Mouse (Mus musculus) CD8-positive naive resting alpha-beta T cell, adult 2 months (primary cell): ENCODE data around the gene Cysrt1.

ENCODE experiments used
- DNase-seq, 2 experiments: peaks; one replicate each; pipeline ENCODE4 v3.0.0; 2022; ENCODE audit warnings: low read depth in 2 of 2, low spot score in 2 of 2

The Cysrt1 gene

DNA sequence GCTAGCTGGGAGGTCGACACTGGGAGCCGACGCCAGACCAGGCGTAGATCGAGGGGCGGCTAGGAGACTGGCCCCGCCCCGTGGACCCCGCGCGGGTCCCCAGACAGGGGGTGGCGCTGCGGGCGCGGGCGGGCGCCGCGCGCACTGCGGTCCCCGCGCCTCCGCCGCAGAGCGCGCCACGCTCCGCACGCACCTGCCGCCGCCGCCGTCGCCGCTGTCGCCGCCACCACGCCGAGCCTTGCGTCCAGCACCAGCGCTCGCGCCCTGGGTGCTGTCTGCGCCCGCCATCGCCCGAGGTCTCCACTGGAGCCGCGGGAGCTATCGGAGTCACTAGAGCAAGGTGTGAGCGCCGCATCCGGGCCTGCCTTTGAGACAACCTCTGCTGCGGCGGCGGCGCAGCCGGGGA, at the start of gene Cysrt1, which contains the start of gene Rnf208:
TSS of gene Cysrt1 (minus strand) at position 352 of the 406 bp plus-strand sequence.
TSS of gene Rnf208 (plus strand) at position 155 of the 406 bp plus-strand sequence.
- no peak for DNase-seq

DNA sequence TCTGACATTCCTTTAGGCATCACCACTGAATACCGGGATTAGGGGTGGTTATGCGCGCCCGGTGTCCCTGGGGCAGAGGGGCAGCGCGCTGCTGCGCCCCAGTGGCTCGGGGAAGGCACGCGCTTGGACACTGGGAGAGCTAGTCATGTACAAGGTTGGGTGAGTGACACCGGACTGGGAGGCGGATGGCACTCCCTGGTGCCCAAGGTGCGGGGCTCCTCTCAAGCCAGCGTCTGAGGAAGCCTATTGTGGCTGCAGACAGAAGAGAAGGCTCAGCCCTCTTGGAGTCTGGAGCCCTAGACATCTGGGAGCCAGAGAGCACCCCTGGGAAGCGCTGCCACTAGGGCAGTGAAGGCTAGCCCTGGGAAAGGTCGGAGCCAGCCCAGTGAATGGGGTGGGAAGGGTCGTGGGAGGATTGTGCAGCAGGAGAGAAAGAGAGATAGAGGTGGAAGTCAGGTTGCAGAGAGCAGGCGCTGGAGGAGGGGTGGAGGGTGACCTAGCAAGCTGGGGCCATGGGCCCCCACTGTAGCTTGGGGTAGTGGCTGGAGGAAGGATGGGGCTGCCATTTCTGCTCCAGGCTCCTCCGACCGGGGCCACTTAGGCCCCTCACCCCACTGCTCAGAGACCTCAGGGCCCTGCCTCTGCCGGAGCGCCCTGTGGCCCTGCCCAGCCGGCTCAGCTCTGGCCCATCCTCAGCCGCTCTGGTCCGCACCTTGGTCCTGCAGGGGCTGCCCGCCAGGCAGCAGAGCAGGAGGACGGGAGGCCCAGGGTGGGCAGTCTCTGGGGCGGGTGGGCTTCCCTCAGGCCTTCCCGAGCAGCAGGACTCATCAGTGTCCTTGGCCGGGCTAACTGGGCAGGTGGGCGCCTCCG, 49.2 kb upstream of the Cysrt1 start:
- DNase-seq, result no peak

DNA sequence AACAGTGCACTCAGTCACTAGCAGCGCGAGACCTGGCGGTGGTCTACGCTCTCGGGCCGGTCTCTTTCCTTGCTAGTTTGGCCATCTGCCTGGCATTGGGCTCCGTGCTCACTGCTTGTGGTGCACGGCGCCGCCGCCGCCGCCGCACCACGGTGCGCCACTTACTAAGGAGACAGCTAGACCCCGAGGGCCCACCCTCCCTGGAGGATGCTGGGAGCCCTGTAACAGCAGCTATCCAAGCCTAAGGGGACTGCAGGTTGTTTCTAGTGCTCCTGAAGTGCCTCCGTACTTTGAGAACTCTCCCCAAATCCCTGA, 48.5 kb upstream of the Cysrt1 start:
- DNase-seq, result no peak

DNA sequence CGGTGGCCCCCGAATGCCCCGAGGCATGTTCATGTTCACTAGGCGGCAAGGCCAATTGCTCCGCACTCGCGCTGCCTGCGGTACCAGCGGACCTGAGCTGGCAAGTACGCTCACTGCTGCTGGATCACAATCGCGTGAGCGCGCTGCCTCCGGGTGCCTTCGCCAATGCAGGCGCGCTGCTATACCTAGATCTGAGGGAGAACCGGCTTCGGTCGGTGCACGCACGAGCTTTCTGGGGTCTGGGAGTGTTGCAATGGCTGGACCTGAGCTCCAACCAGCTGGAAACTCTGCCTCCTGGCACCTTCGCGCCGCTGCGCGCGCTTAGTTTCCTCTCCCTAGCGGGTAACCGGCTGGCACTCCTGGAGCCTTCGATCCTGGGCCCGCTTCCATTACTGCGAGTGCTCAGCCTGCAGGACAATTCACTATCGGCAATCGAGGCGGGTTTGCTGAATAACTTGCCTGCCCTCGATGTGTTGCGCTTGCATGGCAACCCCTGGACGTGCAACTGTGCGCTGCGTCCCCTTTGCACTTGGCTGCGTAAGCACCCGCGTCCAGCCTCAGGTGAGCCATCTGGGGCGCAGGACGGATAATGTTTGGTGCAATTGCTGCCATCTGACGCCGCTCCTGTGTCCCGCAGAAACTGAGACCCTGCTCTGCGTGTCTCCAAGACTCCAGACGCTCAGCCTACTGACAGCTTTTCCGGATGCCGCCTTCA, 48.0 kb upstream of the Cysrt1 start:
- DNase-seq, result no peak

DNA sequence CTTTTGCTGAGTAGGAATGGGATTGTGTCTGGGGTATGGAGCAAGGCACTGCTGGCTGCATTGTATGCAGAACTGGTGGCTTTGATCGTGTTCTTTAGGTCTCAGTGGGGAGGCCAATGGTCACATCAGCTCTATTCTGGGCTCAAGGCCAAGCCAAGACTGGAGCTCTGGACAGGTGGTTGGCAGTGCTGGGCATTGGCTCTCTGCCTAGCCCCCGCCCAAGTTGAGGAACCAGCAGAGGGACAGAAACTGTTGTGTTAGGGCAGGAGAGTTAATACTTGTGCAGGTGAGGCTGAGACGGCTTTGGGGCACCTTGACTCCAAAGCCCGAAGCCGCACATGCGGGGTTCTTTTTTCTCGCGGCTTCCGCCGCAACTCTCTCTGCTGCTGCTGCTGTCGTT, 47.4 kb upstream of the Cysrt1 start, which contains the start of gene Lrrc26:
TSS of gene Lrrc26 (plus strand) at position 265 of the 400 bp plus-strand sequence.
- DNase-seq, result no peak

DNA sequence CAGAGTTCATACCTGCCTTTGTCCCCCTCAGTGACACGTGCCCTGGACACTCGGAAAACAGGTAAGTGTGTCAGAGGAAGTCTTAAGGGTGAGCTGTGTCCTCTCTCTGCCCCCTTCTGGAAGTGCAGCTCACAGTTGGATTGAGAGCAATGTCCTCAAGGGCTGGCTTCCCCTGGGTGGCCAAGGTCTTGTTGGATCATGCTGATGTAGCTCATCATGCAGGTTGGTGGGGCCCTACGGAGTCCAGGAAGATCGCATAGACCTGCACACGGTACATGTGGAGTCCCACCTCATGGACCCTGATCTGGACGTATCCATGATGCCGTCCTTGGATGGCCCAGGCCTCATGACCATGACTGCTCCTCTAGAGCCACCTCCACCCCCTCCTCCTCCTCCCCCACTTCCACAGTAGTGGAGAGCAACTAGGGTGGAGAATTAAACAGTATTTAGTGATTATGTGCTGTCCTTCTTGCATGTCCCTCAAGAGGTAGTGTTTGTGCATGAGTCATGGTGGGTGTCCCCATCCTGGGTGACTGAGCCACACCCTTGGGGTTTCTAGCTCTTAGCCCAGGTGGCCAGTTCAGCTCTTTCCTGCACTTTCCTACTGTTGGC, 46.6 kb upstream of the Cysrt1 start:
- no peak for DNase-seq

DNA sequence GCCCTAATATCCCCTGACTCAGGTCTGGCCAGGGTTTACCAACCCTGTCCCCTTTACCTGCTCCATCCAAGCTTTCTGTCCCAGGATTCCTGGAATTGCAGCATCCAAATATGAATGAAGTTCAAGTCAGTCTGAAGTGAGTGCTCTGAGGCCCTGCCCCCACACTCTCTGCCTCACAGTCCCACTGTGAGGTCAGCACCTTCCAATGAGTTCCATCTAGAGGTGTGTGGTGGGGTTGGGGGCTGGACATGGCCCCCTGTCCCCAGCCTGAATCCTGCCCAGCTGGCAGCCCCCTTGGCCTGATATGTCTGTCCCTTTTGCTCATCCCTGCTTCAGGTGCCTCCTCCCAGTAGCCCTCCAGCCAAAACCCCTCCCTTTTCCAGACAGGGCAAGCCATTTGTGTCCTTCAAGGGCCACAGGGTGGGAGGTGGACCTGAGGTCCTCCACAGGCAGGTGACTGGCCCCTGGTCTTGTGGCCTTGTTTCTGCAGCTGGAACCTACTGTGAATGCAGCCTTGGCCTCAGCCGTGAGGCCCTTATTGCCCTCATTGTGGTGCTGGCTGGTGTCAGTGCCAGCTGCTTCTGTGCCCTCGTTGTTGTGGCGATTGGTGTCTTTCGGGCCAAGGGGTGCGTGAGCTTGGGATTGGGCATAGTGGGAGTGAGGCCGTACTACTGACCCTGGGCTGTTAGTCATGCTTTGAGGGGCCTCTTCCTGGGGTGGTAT, 45.8 kb upstream of the Cysrt1 start, which contains the start of gene Tmem210:
TSS of gene Tmem210 (plus strand) at position 219 of the 723 bp plus-strand sequence.
- no peak for DNase-seq

DNA sequence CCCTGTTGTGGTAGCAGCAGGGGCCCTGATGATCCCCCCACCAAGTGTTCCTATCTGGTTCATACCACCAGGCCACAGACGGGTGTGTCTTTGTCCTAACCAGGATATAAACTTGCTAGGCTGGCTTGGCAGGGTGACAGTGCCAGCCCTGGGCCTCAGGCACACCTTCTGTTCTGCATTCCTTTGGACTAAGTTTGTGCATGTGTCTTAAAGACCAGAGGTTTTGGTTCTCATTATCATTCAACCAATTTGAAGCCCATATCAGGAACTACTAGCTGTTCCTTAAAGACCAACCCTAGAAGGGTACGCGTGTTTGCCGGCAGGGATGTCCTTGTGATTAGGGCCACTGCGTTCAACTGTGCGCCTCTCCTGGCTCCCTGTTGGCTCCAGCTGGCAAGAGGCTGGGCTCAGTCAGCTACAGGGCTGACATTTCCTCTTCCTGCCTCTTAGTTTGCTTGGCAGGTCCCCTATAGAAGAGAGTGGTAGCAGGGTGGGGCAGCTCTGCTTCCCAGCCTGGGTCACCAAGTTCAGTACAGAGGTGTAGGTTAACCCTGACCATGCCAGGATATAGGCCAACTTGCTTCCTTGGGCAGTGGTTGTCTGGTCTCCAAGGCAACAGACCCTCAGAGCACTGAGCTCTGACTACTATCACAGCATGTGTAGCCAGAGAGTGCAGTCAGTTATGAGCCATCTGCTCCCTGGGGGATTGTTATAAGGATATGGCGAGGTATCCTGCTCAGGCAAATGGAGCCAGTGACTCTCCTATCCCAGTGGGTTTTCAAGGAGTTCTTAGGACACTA, 44.8 kb upstream of the Cysrt1 start:
- DNase-seq, result no peak

DNA sequence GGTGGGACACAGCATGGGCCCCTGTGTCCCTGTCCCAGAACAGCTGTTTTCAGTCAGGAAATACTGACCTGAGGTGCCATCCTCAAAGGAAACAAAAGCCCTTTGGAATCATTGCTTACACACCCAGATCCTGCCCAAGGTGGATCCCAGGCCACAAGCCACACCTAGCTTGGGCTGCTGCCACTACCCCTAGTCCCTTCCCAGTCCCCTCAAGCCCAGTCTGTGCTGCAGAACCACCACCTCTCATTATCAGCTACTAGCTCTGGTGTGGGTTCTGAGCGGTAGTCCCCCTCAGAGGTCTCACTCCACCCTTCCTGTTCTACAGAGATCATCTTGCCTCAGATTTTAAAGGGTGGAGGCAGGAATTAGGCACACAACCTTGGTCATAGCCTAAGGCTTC, 44.1 kb upstream of the Cysrt1 start:
- no peak for DNase-seq

DNA sequence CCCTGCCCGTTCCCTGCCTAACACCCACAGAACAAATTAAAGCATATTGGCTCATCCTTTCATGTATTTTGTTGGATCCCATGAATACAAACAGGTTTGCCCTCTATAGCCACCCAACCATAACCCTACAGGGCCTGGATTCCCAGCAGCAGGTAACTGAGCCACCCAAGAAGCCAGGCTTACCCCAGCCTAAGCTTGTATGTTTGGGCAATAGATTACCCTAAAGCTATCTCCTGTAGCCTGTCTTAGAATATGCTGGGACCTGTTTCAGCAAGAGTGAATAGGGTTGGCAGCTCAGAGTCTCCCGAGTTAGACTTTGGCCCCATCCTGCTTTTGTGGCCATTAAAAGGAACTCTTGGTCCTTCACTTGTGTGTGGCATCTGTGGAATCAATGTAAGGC, 43.3 kb upstream of the Cysrt1 start:
- DNase-seq, result no peak

DNA sequence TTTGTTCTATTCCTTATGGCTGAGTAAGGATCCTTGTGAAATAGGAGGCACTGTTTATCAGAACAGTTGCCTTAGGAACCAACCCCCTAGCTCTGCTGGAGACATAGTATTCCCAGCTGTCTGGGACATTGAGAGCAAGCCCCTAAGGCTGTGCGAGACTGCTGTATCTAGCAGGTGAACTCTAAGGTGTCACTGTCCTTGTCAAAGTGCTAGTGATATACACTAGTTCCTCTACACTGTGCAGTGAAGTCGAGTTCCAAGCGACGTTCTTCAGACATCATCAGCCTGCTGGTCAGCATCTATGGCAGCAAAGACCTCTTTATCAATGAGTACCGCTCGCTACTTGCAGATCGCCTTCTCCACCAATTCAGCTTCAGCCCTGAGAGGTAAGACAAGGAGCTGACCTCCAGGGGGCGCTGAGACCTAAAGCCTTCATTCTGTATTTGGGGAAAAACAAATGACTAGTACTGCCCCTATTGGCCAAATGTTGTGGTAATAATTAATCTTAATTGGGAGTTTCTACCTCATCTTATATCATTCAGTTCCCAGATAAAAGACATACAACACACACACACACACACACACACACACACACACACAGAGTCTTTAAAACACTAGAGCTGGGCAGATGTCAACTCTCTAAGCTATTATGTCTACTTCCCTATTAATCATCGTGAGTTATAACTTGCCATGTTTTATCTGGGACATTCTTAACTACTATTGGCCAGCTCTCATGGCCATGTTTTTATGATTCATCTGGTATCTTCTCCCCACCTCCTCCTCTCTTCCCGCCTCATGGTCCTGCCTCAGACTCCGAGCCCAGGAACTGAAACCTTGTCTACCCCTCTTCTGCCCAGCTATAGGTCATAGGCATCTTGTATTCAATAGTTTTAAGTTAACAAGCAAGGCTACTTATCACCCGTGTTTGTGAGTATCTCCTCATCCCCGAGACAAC, 37.0 kb upstream of the Cysrt1 start:
- DNase-seq, result peak; percentile 69 to 81

DNA sequence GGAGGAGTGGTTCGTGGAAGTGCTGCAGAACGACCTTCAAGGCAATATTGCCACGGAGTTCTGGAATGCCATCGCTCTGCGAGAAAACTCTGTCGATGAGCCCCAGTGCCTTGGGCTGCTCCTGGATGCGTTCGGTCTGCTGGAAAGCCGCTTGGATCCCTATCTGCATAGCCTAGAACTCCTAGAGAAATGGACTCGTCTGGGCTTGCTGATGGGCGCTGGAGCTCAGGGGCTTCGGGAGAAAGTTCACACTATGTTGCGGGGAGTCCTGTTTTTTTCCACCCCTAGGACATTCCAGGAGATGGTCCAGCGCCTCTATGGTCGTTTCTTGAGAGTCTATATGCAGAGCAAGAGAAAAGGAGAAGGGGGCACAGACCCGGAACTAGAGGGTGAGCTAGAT, 30.8 kb upstream of the Cysrt1 start:
- no peak for DNase-seq

DNA sequence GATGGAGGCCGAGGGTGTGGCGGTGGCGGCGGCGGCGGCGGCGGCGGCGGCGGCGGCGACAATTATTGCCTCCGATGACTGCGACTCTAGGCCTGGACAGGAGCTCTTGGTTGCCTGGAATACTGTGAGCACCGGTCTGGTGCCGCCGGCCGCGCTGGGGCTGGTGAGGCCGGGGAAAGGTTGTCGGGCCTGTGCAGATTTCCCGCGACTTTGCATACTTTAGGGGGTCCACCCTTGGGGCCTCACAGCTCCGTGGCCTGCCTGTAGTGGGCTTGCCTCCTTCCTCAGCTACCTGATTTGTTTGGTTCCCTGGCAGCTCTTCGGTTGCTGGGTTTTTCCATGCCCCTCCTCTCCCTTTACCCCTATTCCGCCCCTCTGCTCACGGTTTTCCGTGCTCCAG, 30.3 kb upstream of the Cysrt1 start:
- DNase-seq, result no peak

DNA sequence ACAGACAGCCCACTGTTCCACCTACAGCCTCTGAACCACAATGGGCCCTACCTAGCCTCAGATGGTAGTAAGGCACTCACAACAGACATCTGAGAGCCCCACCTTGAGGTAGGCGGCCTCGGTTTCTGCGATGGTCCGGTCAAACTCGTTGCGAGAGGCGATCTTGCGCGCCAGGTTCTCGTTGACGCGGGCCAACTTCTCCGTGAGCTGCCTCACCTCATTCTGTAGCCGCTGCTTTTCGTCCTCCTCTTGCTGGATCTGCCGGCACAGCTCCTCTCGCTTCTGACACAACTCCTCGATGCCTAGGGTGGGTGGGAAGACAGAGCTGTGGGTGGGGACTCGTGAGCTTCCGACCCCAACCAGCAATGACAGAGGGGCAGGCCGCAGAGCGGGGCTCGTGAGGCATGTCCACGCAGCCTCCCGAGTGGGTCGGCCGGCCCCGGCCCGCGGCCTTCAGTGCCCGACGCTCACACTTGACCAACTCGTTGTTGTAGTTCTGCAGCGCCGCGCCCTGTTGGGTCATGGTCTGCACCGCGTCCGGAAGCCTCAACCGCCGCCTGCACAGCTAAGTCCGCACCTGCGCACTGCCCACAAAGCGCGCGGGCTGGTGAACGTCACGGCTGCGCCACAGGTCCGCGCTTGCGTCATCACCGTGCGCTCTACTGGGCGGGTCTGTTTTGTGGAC, 29.7 kb upstream of the Cysrt1 start, which contains the start of the genes Ssna1 and Anapc2:
TSS of gene Ssna1 (minus strand) at position 612 of the 685 bp plus-strand sequence.
TSS of gene Anapc2 (plus strand) at position 652 of the 685 bp plus-strand sequence.
- peak; percentile 91 to 96 for DNase-seq

DNA sequence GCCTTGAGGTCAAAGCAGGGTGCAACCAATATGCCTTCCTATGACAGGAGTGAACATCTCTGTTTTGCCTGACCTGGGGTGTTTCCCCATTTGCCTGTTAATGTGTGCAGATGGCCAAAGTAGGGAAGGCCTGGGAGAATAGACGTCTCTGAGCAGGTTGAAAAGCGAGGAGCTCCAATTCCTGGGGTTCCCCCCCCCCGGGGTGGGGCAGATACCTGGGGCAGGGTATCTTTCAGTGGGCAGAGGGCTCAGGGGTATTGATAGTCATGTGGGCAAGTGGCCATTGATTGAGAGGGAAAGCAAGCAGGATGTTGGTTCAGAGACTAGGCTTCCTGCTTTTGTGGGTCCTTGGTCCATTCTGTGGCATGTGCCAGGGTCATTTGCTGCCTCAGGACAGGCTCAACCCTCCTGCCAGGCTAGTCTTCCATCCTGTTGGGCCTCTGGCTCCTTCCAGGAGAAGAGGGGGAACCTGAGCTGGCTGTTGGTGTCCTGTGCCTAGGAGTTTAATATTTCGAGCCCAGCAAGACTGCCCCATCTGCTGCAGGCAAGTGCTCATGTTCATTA, 25.6 kb upstream of the Cysrt1 start:
- DNase-seq, result no peak

DNA sequence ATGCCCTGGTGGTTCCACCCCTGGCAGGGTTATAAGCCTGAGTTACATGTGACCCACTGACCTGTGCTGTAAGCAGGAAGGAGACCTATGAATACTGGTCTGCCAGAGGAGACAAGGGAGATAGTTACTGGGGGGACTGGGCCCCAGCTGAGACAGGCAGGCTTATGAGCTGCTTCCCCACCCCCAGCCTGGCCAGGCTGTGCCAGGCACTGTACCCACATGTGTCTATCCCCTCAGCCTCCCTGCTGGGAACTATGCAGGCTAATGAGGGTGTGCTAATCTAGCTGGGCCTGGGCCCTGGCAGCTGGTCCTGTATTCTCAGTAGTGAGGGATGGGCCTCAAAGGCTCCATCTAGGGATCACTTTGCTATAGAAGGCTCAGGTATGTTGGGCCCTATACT, 25.0 kb upstream of the Cysrt1 start:
- DNase-seq, result no peak

DNA sequence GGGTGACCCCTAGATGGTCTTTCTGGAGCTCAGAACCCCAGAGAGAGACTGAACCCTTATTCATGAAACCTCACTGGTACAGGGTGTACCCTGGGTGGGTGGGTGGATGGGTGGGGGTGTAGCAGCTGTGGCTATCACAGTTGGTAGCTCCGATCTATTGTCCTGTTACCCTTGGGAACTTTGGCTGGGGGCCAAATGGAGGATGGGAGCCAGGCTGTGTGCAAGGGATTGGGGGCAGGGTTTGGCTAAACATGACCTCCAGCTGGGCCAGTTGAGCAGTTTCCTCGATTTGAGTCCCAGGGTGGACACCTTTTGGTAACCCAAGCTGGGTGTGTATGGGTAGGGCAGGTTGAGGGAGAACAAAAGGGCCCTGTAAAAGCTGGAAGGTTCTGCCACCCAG, 24.5 kb upstream of the Cysrt1 start:
- no peak for DNase-seq
